Mouse (Mus musculus) MEL-GATA-1-ER (cell line): ENCODE data around the gene Il1rapl2.
"Not testable (repeated sequence)": the region's sequence is repeated elsewhere in the genome, so short reads cannot be mapped to it uniquely, and the experiment has no call there.

Source experiments
- DNase-seq: peaks from one replicate; pipeline ENCODE4 v3.0.0-alpha.2; 2012; ENCODE audit warnings: low read depth; ENCODE audit errors: extremely low read depth

The Il1rapl2 gene

GRCm38 (mm10) chrX:138170146-138170545, 599.7 kb downstream of the Il1rapl2 start:
- peak; percentile 33 for DNase-seq

- no peak for DNase-seq
These were observed 639.1 kb downstream of the Il1rapl2 start, which contains the start of gene Tex13a for GRCm38 (mm10) chrX:138209480-138209879. Gene Tex13a (minus strand): TSS chrX:138209580.

- DNase-seq, result no peak
These were observed 664.2 kb downstream of the Il1rapl2 start for GRCm38 (mm10) chrX:138234626-138235025.

GRCm38 (mm10) chrX:138348736-138349135, 778.3 kb downstream of the Il1rapl2 start:
- DNase-seq, result not testable (repeated sequence)

GRCm38 (mm10) chrX:138433794-138434193, 863.4 kb downstream of the Il1rapl2 start:
- DNase-seq, result no peak

- DNase-seq, result no peak
These were observed 867.5 kb downstream of the Il1rapl2 start for GRCm38 (mm10) chrX:138437939-138438338.

GRCm38 (mm10) chrX:138449856-138450255, 879.4 kb downstream of the Il1rapl2 start:
- DNase-seq, result no peak

- DNase-seq, result no peak
These were observed 908.1 kb downstream of the Il1rapl2 start for GRCm38 (mm10) chrX:138478488-138478887.

GRCm38 (mm10) chrX:138500510-138500909, 930.1 kb downstream of the Il1rapl2 start:
- no peak for DNase-seq

- DNase-seq, result no peak
These were observed 934.6 kb downstream of the Il1rapl2 start for GRCm38 (mm10) chrX:138505049-138505448.

- no peak for DNase-seq
These were observed 1049.7 kb downstream of the Il1rapl2 start for GRCm38 (mm10) chrX:138620106-138620505.

- no peak for DNase-seq
These were observed 1054.9 kb downstream of the Il1rapl2 start for GRCm38 (mm10) chrX:138625311-138625710.

- no peak for DNase-seq
These were observed 1152.0 kb downstream of the Il1rapl2 start for GRCm38 (mm10) chrX:138722372-138722771.

GRCm38 (mm10) chrX:138800958-138801357, 1230.5 kb downstream of the Il1rapl2 start:
- DNase-seq, result no peak

GRCm38 (mm10) chrX:138831876-138832275, 1261.5 kb downstream of the Il1rapl2 start:
- DNase-seq, result no peak

GRCm38 (mm10) chrX:138833894-138834293, 1263.5 kb downstream of the Il1rapl2 start:
- no peak for DNase-seq

GRCm38 (mm10) chrX:138838381-138838780, 1268.0 kb downstream of the Il1rapl2 start:
- no peak for DNase-seq
